Mouse (Mus musculus) limb, embryonic 12.5 days (tissue): Measurements from ENCODE around the gene Prkce. TPM values are rescaled to one million over a fixed set of nuclear protein-coding genes. Genes with fewer than 3 reads are reported as not detected.

Experiments
- ATAC-seq: fragments of 200-750 bp; cut with Nextera tagmentation; 2 replicates; pipeline ENCODE4 v1.8.0; 2017; ENCODE audit warnings: low read depth, moderate TSS enrichment; ENCODE audit not compliant: insufficient number of reproducible peaks, insufficient read depth, low FRiP score, low TSS enrichment
- H3K27ac ChIP-seq: fragments of 300-500 bp; sonication (generic); 2 replicates; pipeline ENCODE4 v1.5.1; 2016; ENCODE audit warnings: mild to moderate bottlenecking, moderate library complexity
- H3K27me3 ChIP-seq: fragments of 300-500 bp; sonication (generic); 2 replicates; pipeline ENCODE4 v1.6.1; 2016; ENCODE audit warnings: mild to moderate bottlenecking, moderate library complexity
- H3K36me3 ChIP-seq: fragments of 300-500 bp; sonication (generic); 2 replicates; pipeline ENCODE4 v1.6.1; 2016; ENCODE audit warnings: mild to moderate bottlenecking, moderate library complexity
- H3K4me1 ChIP-seq: fragments of 300-500 bp; sonication (generic); replicated peaks from 2 replicates; pipeline ENCODE4 v1.6.1; 2016
- H3K4me2 ChIP-seq: fragments of 300-500 bp; sonication (generic); 2 replicates; pipeline ENCODE4 v1.6.1; 2016; ENCODE audit warnings: mild to moderate bottlenecking, moderate library complexity
- H3K4me3 ChIP-seq: fragments of 300-500 bp; sonication (generic); replicated peaks from 2 replicates; pipeline ENCODE4 v1.5.1; 2016; ENCODE audit warnings: mild to moderate bottlenecking
- H3K9ac ChIP-seq: fragments of 300-500 bp; sonication (generic); replicated peaks from 2 replicates; pipeline ENCODE4 v1.6.1; 2016; ENCODE audit warnings: mild to moderate bottlenecking, moderate library complexity
- H3K9me3 ChIP-seq: fragments of 300-500 bp; sonication (generic); 2 replicates; pipeline ENCODE4 v1.6.1; 2016; ENCODE audit warnings: mild to moderate bottlenecking, moderate library complexity
- WGBS: fragments of 180-500 bp; shearing (Covaris S2); methylation state at CpG from one replicate; pipeline ENCODE4 v1.1.7; 2016; 5-methylcytosine and 5-hydroxymethylcytosine counted together
- polyA plus RNA-seq: library from polyadenylated mRNA; unstranded; fragments of >200 nt; fragmentation: Nextera tagmentation; extraction: Ambion mirVana; gene quantifications from 2 replicates; pipeline ENCODE4 v1.2.1, GENCODE M21; 2016

Prkce gene
- polyA plus RNA-seq, 1 experiment from 2014 or later, result 7.7 TPM

GRCm38 (mm10) chr17:86150867-86151348 lies 16.7 kb upstream of the Prkce start:
- Histone ChIP-seq H3K36me3 (no peaks in the 10 kb centered on the region), H3K27ac (no peak overlapping the region), H3K9ac (no peak overlapping the region), H3K4me2 (no peak overlapping the region), H3K4me3 (no peak overlapping the region), H3K27me3 (no peaks in the 10 kb centered on the region), H3K9me3 (no peaks in the 10 kb centered on the region), H3K4me1 (no peaks in the 10 kb centered on the region)
- peak; percentile 86 for ATAC-seq
- WGBS, result 17% methylated on average over 5 of the region's 5 CpGs

GRCm38 (mm10) chr17:86156999-86157398 lies 10.6 kb upstream of the Prkce start:
- Histone ChIP-seq H3K4me3 (no peak overlapping the region), H3K9ac (no peak overlapping the region), H3K27me3 (no peaks in the 10 kb centered on the region), H3K4me2 (no peak overlapping the region), H3K36me3 (no peaks in the 10 kb centered on the region), H3K9me3 (no peaks in the 10 kb centered on the region), H3K27ac (no peak overlapping the region), H3K4me1 (no peaks in the 10 kb centered on the region)
- no peak for ATAC-seq
- WGBS, result 88% methylated on average over 6 of the region's 6 CpGs

GRCm38 (mm10) chr17:86162672-86163071 lies 4.9 kb upstream of the Prkce start:
- no peaks in the 10 kb centered on the region for H3K27me3 ChIP-seq
- H3K9ac ChIP-seq, result no peak overlapping the region
- H3K4me2 ChIP-seq, result no peak overlapping the region
- no peaks in the 10 kb centered on the region for H3K36me3 ChIP-seq
- H3K4me3 ChIP-seq, result no peak overlapping the region
- WGBS, result 53% methylated on average over 13 of the region's 15 CpGs
- H3K27ac ChIP-seq, result no peak overlapping the region
- no peaks in the 10 kb centered on the region for H3K9me3 ChIP-seq
- H3K4me1 ChIP-seq, result 0 out of 2 replicates have a peak, but pooled peaks cover 9% of the 10 kb centered on the region
- no peak for ATAC-seq

GRCm38 (mm10) chr17:86164416-86164815 lies 3.2 kb upstream of the Prkce start:
- Histone ChIP-seq H3K9me3 (no peaks in the 10 kb centered on the region), H3K9ac (no peak overlapping the region), H3K4me3 (no peak overlapping the region), H3K27ac (no peak overlapping the region), H3K4me1 (peaks cover 21% of the 10 kb centered on the region), H3K4me2 (no peak overlapping the region), H3K27me3 (peaks cover 7% of the 10 kb centered on the region), H3K36me3 (no peaks in the 10 kb centered on the region)
- 87% methylated on average over 7 of the region's 7 CpGs for WGBS
- ATAC-seq, result no peak

GRCm38 (mm10) chr17:86166051-86166566 lies 1.5 kb upstream of the Prkce start:
- H3K36me3 ChIP-seq, result no peaks in the 10 kb centered on the region
- H3K27me3 ChIP-seq, result peaks cover 15% of the 10 kb centered on the region
- H3K9me3 ChIP-seq, result no peaks in the 10 kb centered on the region
- peaks cover 34% of the 10 kb centered on the region for H3K4me1 ChIP-seq
- WGBS, result 2% methylated on average over 19 of the region's 19 CpGs
- no peak; the same call in 1 of the 2 replicates for ATAC-seq
- H3K27ac ChIP-seq, result peak overlapping the region; percentile 94
- H3K4me3 ChIP-seq, result peak overlapping the region; percentile 72
- H3K4me2 ChIP-seq, result peak overlapping the region; percentile 92
- H3K9ac ChIP-seq, result peak overlapping the region; percentile 81

- WGBS, result under 1% methylated on average over 46 of the region's 46 CpGs
- peaks cover 34% of the 10 kb centered on the region for H3K4me1 ChIP-seq
- H3K27ac ChIP-seq, result peak overlapping the region; percentile 94
- H3K27me3 ChIP-seq, result peaks cover 15% of the 10 kb centered on the region
- H3K4me2 ChIP-seq, result peak overlapping the region; percentile 92
- peak overlapping the region; percentile 72 for H3K4me3 ChIP-seq
- H3K9me3 ChIP-seq, result no peaks in the 10 kb centered on the region
- peak; percentile 24; the same call in 1 of the 2 replicates for ATAC-seq
- no peaks in the 10 kb centered on the region for H3K36me3 ChIP-seq
- peak overlapping the region; percentile 81 for H3K9ac ChIP-seq
Observed at GRCm38 (mm10) chr17:86166567-86167319, 842 bp upstream of the Prkce start.

GRCm38 (mm10) chr17:86168231-86168981 lies 821 bp downstream of the Prkce start:
- under 1% methylated on average over 64 of the region's 64 CpGs for WGBS
- Histone ChIP-seq H3K9ac (peak overlapping the region; percentile 81), H3K27ac (peak overlapping the region; percentile 94), H3K36me3 (peaks cover 6% of the 10 kb centered on the region; the same call in 1 of the 2 replicates), H3K4me2 (peak overlapping the region; percentile 92), H3K4me3 (peak overlapping the region; percentile 72), H3K4me1 (peaks cover 30% of the 10 kb centered on the region), H3K9me3 (no peaks in the 10 kb centered on the region), H3K27me3 (peaks cover 15% of the 10 kb centered on the region)
- ATAC-seq, result no peak

GRCm38 (mm10) chr17:86169092-86169491 lies 1.5 kb downstream of the Prkce start:
- Histone ChIP-seq H3K4me2 (peak overlapping the region; percentile 92), H3K9me3 (no peaks in the 10 kb centered on the region), H3K27ac (no peak overlapping the region), H3K9ac (peak overlapping the region; percentile 81), H3K4me3 (peak overlapping the region; percentile 72), H3K4me1 (peaks cover 30% of the 10 kb centered on the region), H3K27me3 (peaks cover 15% of the 10 kb centered on the region), H3K36me3 (peaks cover 6% of the 10 kb centered on the region; the same call in 1 of the 2 replicates)
- no peak for ATAC-seq
- WGBS, result 15% methylated on average over 6 of the region's 6 CpGs

- Histone ChIP-seq H3K36me3 (peaks cover 6% of the 10 kb centered on the region; the same call in 1 of the 2 replicates), H3K27ac (no peak overlapping the region), H3K4me3 (peak overlapping the region; percentile 72; the same call in 1 of the 2 replicates), H3K4me2 (peak overlapping the region; percentile 92), H3K27me3 (peaks cover 15% of the 10 kb centered on the region), H3K9me3 (no peaks in the 10 kb centered on the region), H3K4me1 (peaks cover 32% of the 10 kb centered on the region), H3K9ac (no peak overlapping the region)
- 61% methylated on average over 9 of the region's 9 CpGs for WGBS
- ATAC-seq, result no peak
Observed at GRCm38 (mm10) chr17:86170164-86170958, 2.8 kb downstream of the Prkce start.

GRCm38 (mm10) chr17:86175516-86175915 lies 7.9 kb downstream of the Prkce start:
- WGBS, result 24% methylated on average over 9 of the region's 9 CpGs
- Histone ChIP-seq H3K9me3 (no peaks in the 10 kb centered on the region), H3K4me3 (no peak overlapping the region), H3K27ac (no peak overlapping the region), H3K4me2 (no peak overlapping the region), H3K9ac (no peak overlapping the region), H3K27me3 (no peaks in the 10 kb centered on the region), H3K4me1 (peaks cover 24% of the 10 kb centered on the region), H3K36me3 (peaks cover 6% of the 10 kb centered on the region; the same call in 1 of the 2 replicates)
- no peak for ATAC-seq
